Mouse (Mus musculus) bone marrow macrophage, adult 2 months (primary cell): ENCODE results near the gene Lrrc49.

Source experiments
- CTCF ChIP-seq: IDR thresholded peaks from 2 replicates; pipeline ENCODE4 v1.5.1; 2012; ENCODE audit warnings: low read depth, mild to moderate bottlenecking, low read length, moderate library complexity
- POLR2A ChIP-seq: IDR thresholded peaks from 2 replicates; pipeline ENCODE4 v1.6.1; 2012; ENCODE audit warnings: mild to moderate bottlenecking, low read depth, low read length, borderline replicate concordance

DNA sequence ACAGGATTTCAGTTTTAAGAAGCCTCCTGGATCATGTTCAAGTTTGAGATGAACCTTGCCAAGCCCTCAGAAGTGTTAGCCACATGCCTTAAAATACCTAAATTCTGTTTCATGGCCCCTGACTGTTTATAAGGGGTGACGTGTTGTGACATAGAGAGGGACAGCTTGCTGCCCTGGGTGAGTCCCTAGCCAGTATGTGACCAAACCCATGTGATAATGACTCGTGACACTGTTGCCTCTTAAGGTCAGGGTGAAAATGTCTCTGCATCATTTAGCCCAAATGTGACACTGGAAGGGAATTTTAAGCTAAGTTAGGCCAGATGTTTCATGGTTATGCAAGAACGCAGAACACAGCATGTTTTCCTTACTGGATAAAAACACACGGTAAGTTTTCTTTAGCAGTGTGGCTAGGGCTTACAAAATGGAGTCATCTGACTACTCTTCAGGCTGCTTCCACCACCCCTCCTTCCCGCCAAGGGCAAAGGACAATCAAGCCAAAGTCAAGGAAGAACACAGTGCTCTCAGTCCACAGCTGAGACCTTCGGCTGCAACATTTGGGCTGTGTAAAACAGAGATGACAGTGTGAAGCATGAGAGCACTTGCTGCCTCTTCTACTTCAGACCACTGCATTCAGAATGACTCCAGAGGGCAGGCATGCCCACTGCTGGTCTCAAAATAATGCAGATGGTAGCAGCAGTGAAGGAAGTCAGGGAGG, 8.5 kb upstream of the Lrrc49 start:
- TF ChIP-seq POLR2A (no peak), CTCF (no peak)
